Mouse (Mus musculus) embryonic fibroblast, embryonic 13.5 days (primary cell): ENCODE data around the gene Olig3. TPM values are rescaled to one million over a fixed set of nuclear protein-coding genes. Genes with fewer than 3 reads are reported as not detected.

Source experiments
- H3K27ac ChIP-seq: 2 replicates; pipeline ENCODE4 v1.5.1; 2012; ENCODE audit warnings: low read length, control low read depth, inconsistent platforms; ENCODE audit not compliant: insufficient read depth
- H3K4me1 ChIP-seq: 2 replicates; pipeline ENCODE4 v1.6.1; 2011; ENCODE audit warnings: low read length; ENCODE audit not compliant: control insufficient read depth, insufficient read depth
- H3K4me3 ChIP-seq: 2 replicates; pipeline ENCODE4 v1.5.1; 2011; ENCODE audit warnings: mild to moderate bottlenecking, control low read depth, low read length; ENCODE audit not compliant: insufficient read depth
- CTCF ChIP-seq: IDR thresholded peaks from 2 replicates; pipeline ENCODE4 v1.5.1; 2011; ENCODE audit warnings: mild to moderate bottlenecking, control low read depth, low read length, moderate library complexity, borderline replicate concordance; ENCODE audit not compliant: insufficient read depth
- POLR2A ChIP-seq: IDR thresholded peaks from 2 replicates; pipeline ENCODE4 v1.6.1; 2011; ENCODE audit warnings: low read depth, mild to moderate bottlenecking, control low read depth, low read length, moderate library complexity
- polyA plus RNA-seq: library from polyadenylated mRNA; stranded (reverse); fragments of >200 nt; gene quantifications from 2 replicates; pipeline ENCODE4 v1.2.4, GENCODE M21; 2011; ENCODE audit warnings: low read depth; ENCODE audit not compliant: missing spikeins, insufficient read length

Olig3 gene
- polyA plus RNA-seq, 1 experiment: not detected

DNA sequence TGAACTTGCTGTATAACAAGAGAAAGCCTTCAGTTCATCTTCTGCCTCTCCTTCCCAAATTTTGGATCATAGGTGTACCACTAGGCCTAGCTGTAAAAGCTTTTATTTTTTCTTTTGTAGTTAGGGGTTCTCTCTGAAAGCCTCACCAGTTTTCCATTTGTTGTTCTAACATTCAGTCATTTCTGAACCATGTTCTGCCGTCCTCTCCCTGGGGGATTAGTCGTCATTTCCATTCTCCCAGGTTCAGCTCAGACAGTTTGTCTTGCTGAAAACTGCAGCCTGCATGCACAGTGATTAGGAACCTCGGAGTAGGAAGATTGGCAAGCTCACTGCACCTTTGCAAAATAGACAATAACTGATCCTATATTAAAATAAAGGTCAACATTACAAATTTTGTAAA lies 7.0 kb upstream of the Olig3 start:
- Histone ChIP-seq H3K4me1 (no peaks in the 10 kb centered on the region), H3K27ac (no peak overlapping the region), H3K4me3 (no peak overlapping the region)
- TF ChIP-seq POLR2A (no peak), CTCF (no peak)

DNA sequence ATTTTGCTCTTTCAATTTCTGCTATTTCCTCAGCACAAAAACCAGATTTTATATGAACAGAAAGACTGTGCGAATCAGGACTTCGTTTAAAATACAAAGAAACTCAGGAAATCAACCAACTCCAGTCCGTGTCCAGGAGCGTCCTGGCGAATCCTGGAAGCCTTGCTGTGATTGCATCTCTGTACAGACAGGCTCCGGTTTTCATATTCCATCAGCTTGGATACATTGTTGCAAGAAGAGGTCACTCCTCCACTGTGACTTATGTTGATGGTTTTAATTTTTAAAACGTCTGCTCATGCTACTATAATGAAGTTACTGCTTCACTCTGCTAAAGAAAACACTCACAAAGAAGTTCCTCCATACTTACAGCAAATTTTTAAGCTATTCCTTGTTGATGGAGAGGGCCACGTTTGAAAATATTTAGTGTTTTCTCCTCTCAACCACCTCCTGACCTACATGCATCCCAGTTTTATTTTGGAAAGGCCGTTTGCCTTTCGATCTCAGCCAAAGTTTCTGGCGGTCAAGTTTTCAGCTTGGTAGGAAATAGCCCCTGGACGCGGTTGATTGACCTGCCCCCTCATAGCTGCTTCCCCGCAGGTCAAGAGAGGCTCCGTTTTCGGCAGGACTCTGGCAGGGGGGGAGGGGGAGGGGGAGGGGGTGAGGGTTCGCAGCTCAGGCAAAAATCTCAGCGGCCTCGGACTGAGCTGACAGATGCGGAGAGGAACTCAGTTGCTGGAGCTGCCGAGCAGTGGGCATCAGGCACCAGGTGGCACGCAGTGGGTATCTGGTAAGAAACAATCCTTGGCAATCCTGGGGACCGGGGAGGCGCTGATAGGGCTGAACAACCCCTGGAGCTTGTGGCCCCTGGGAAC lies 4.1 kb upstream of the Olig3 start:
- TF ChIP-seq POLR2A (no peak), CTCF (no peak)
- no peaks in the 10 kb centered on the region for H3K4me1 ChIP-seq
- H3K27ac ChIP-seq: no peak overlapping the region
- no peak overlapping the region for H3K4me3 ChIP-seq

DNA sequence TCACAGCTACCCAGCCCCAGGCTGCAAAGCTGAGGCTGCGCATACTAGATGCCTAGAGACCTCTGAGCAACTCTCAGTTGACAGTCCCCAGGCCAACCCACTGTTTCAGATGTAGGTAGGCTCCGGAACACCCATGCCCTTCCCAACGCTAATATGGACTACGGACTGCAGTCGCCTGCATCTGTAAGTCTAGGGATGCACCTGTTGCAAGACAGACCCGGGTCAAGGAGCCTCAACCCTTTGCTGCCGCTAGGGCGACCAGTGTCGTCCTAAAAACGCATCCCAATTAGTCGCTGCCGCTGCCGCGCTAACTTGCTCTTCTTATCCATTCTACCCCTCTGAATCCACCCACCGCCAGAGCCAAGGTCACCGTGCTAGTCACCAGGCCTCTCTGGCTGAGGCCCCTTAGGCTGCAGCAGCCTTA lies 3.4 kb upstream of the Olig3 start:
- TF ChIP-seq POLR2A: no peak
- no peak for TF ChIP-seq CTCF
- Histone ChIP-seq H3K27ac (no peak overlapping the region), H3K4me3 (no peak overlapping the region), H3K4me1 (no peaks in the 10 kb centered on the region)

GRCm38 (mm10) chr10:19353631-19354030 lies 2.7 kb upstream of the Olig3 start:
- no peak overlapping the region for H3K27ac ChIP-seq
- TF ChIP-seq POLR2A: no peak
- no peak for TF ChIP-seq CTCF
- no peaks in the 10 kb centered on the region for H3K4me1 ChIP-seq
- no peak overlapping the region for H3K4me3 ChIP-seq

GRCm38 (mm10) chr10:19354146-19354545 lies 2.2 kb upstream of the Olig3 start:
- Histone ChIP-seq H3K27ac (no peak overlapping the region), H3K4me1 (no peaks in the 10 kb centered on the region), H3K4me3 (no peak overlapping the region)
- TF ChIP-seq CTCF: no peak
- TF ChIP-seq POLR2A: no peak

DNA sequence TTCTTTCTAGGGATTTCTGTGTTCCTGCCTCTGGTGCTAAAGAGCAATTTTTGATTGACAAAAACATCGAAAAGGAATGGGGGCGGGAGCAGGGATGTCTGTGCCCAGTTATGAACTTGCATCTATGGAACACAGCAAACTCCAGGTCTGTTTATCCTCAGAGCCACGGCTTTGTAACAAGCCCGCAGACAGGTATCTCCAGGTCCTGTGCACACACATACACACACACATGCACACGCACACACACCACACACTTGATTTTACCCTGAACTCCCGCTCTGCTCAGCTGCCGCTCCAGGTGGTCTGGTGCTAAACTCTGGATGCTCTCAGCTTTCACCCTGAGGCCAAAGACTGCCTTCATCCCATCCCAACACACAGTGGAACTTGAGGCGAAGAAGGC lies 1.3 kb upstream of the Olig3 start:
- Histone ChIP-seq H3K4me3 (no peak overlapping the region), H3K4me1 (no peaks in the 10 kb centered on the region), H3K27ac (no peak overlapping the region)
- TF ChIP-seq CTCF (no peak), POLR2A (no peak)

- H3K4me3 ChIP-seq: no peak overlapping the region
- H3K4me1 ChIP-seq: no peaks in the 10 kb centered on the region
- no peak for TF ChIP-seq CTCF
- no peak for TF ChIP-seq POLR2A
- no peak overlapping the region for H3K27ac ChIP-seq
Observed at GRCm38 (mm10) chr10:19356720-19357641, 648 bp downstream of the Olig3 start.

DNA sequence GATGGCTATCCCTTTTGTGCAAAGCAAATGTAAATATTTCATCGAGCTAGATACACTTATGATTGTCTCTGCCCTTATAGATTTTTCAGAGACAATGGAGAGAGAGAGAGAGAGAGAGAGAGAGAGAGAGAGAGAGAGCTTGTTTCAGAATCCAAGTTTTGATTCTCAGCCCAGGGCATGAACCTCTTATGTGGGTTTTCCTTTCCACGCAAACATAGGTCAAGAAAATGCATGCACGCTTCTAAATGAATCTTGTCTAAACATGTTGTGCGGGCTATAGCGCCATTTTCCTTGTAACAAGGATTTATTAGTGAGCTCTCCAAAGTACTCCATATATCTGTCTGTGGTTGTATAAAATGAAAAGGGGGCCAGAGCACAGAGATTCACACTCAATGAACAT lies 1.5 kb downstream of the Olig3 start:
- H3K27ac ChIP-seq: no peak overlapping the region
- TF ChIP-seq CTCF (no peak), POLR2A (no peak)
- H3K4me1 ChIP-seq: no peaks in the 10 kb centered on the region
- H3K4me3 ChIP-seq: no peak overlapping the region

DNA sequence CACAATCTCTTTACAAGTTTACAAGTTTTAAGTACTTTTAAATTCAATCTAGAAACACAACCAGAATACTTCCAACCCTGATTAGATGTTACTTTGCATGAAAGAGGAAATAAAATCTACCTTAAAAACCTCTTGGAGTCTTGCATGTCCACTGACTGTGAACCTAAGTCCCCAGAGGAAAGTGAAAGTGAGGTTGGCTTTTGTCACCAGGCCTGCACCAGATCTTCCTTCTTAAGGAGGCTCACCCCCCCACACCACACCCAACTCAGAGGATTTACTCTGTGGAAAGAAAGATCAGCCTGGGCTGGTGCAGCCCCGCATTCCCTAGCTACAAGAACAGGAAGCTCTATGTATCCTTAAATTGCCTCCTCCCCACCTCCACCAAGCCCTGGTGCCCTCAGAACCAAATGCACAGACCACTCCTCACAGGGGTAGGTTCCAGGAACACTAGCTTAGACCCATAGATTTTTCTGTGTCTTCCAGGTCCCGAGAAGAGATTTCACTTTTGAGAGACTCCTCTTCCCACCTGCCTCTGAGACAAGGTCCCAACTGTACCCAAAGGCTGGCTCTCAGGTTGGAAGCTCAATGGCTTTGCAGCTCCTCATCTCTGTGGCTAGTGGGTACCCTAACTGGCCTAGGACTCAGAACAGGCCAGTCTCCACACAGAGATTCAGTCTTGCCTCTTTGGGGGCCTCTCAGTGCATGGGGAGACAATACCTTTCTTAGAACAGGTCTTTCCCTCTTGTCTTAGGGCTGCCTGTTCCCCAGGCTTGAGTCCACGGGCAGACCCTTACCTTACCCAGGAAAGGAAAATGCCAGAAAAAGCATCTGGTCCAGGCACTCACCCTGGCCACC lies 4.3 kb downstream of the Olig3 start:
- no peak overlapping the region for H3K4me3 ChIP-seq
- H3K4me1 ChIP-seq: no peaks in the 10 kb centered on the region
- TF ChIP-seq CTCF (no peak), POLR2A (no peak)
- H3K27ac ChIP-seq: no peak overlapping the region
